Comparison of ENCODE assay signal across 10 mouse cellular contexts in the genomic region with DNA sequence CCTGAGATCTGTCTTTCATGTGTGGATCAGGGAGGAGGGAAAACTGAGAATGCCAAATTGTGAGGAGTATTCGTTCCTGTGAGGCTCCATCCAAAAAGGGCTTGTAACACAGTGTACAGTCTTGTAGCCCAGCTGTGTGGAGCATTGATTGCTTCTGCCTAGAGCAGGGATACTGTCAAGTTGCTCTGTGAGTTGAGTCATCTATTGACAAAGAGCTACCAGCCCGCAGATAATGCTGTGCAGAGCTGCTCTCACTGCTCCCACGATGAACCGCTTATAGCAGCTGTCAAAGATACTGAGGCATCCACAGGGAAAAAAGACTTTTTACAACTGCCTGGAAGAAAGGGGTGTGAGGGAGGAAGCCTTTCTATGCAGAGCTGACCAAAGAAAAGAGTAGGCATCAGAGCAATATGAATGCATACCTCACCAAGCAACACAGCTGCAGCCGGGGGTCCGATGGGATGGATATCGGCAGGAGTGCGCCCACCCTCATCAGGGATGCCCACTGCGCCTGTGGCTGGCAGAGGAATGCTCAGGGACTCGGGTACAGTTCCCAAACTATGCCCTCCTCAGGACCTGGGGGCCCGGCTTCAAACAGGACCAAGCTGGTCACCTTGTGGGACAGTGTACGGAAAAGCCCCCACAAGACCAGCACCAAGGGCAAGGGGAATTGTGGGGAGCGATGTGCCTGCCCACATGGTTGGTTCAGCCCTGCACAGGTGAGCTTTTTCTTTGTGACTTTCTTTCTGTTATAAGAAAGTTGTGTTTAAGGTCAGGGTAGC.
A peak's percentile ranks its signal among the peaks of the same experiment; 100 is the strongest.
DNase-seq lines count a peak whose midpoint lies in the region; ATAC-seq and TF ChIP-seq lines count a peak whose summit lies in the region.
"Had no signal": no experiment of that assay in that cellular context is flagged by ENCODE, and none has a peak within 500 bp of the region (broad histone marks: within the 10 kb centered on the region; RNA-seq: fewer than 3 reads in every experiment).

No protein-coding gene starts in this region.

- H3K36me3 ChIP-seq in heart, embryonic 15.5 days = no peaks in the 10 kb centered on the region
- H3K36me3 ChIP-seq in heart, embryonic 12.5 days = no peaks in the 10 kb centered on the region
- H3K36me3 ChIP-seq in midbrain, embryonic 16.5 days (ENCODE audit: control insufficient read depth, insufficient read depth, low read length) = no peaks in the 10 kb centered on the region
- H3K36me3 ChIP-seq in lung, postnatal 0 days (ENCODE audit: insufficient read depth, low read length) = no peaks in the 10 kb centered on the region
- H3K36me3 ChIP-seq: embryonic facial prominence, embryonic 15.5 days had no signal

- no peak for TF ChIP-seq CTCF in lung, postnatal 0 days (IDR thresholded peaks at IDR 0.05)

- peak; percentile 60 to 65 for DNase-seq in adrenal gland, postnatal 36 days
- peak; percentile 59 for DNase-seq in layer of hippocampus, adult 11-12 months (ENCODE audit: low spot score)
- DNase-seq in ovary, postnatal 36 days (ENCODE audit: low spot score) = no peak
- DNase-seq in lung, postnatal 0 days (ENCODE audit: low spot score) = no peak
- DNase-seq: lung, postnatal 10 days had no signal

- WGBS in heart, embryonic 15.5 days = 72% methylated on average over 13 of the region's 13 CpGs
- WGBS in heart, embryonic 12.5 days = 61% methylated on average over 13 of the region's 13 CpGs
- WGBS in midbrain, embryonic 16.5 days = 69% methylated on average over 13 of the region's 13 CpGs
- 69% methylated on average over 13 of the region's 13 CpGs for WGBS in lung, postnatal 0 days

- no peak overlapping the region for H3K9ac ChIP-seq in heart, embryonic 15.5 days
- no peak overlapping the region for H3K9ac ChIP-seq in heart, embryonic 12.5 days
- H3K9ac ChIP-seq in midbrain, embryonic 16.5 days (ENCODE audit: low read depth, low read length) = no peak overlapping the region
- H3K9ac ChIP-seq in lung, postnatal 0 days (replicated peaks; ENCODE audit: low read depth) = no peak overlapping the region
- H3K9ac ChIP-seq: embryonic facial prominence, embryonic 15.5 days had no signal

- ATAC-seq in heart, embryonic 15.5 days (replicated peaks; ENCODE audit: insufficient number of reproducible peaks, insufficient read depth, low FRiP score, low read depth) = peak; percentile 18; the same call in 1 of the 2 replicates
- no peak for ATAC-seq in heart, embryonic 12.5 days (ENCODE audit: insufficient number of reproducible peaks, low FRiP score)
- ATAC-seq in midbrain, embryonic 16.5 days = peak; percentile 71
- ATAC-seq in erythroid progenitor cell, adult 5-6 weeks (replicated peaks; ENCODE audit: low FRiP score, poor library complexity, severe bottlenecking) = no peak
- no peak for ATAC-seq in lung, postnatal 0 days

- no peak overlapping the region for H3K27ac ChIP-seq in heart, embryonic 15.5 days
- H3K27ac ChIP-seq in heart, embryonic 12.5 days (ENCODE audit: poor library complexity, severe bottlenecking) = no peak overlapping the region
- H3K27ac ChIP-seq in midbrain, embryonic 16.5 days (ENCODE audit: low read length) = no peak overlapping the region
- H3K27ac ChIP-seq in lung, postnatal 0 days (ENCODE audit: low read length) = no peak overlapping the region
- H3K27ac ChIP-seq: embryonic facial prominence, embryonic 15.5 days had no signal

- TF ChIP-seq EP300 in lung, postnatal 0 days (IDR thresholded peaks at IDR 0.05) = no peak

- no peak overlapping the region for H3K4me2 ChIP-seq in heart, embryonic 15.5 days
- H3K4me2 ChIP-seq in heart, embryonic 12.5 days = no peak overlapping the region
- no peak overlapping the region for H3K4me2 ChIP-seq in midbrain, embryonic 16.5 days (ENCODE audit: low read length)
- H3K4me2 ChIP-seq in lung, postnatal 0 days (replicated peaks; ENCODE audit: low read depth, low read length) = no peak overlapping the region
- H3K4me2 ChIP-seq: embryonic facial prominence, embryonic 15.5 days had no signal

- no peaks in the 10 kb centered on the region for H3K27me3 ChIP-seq in heart, embryonic 15.5 days
- no peaks in the 10 kb centered on the region for H3K27me3 ChIP-seq in heart, embryonic 12.5 days (replicated peaks)
- H3K27me3 ChIP-seq in midbrain, embryonic 16.5 days (ENCODE audit: control insufficient read depth, insufficient read depth, low read depth, low read length) = no peaks in the 10 kb centered on the region
- no peaks in the 10 kb centered on the region for H3K27me3 ChIP-seq in lung, postnatal 0 days (replicated peaks; ENCODE audit: insufficient read depth, low read length)
- H3K27me3 ChIP-seq: embryonic facial prominence, embryonic 15.5 days had no signal

- H3K4me3 ChIP-seq in heart, embryonic 15.5 days = no peak overlapping the region
- no peak overlapping the region for H3K4me3 ChIP-seq in heart, embryonic 12.5 days
- no peak overlapping the region for H3K4me3 ChIP-seq in midbrain, embryonic 16.5 days (ENCODE audit: low read depth, low read length)
- no peak overlapping the region for H3K4me3 ChIP-seq in lung, postnatal 0 days (ENCODE audit: low read depth, low read length)
- H3K4me3 ChIP-seq: embryonic facial prominence, embryonic 15.5 days had no signal

- H3K9me3 ChIP-seq in heart, embryonic 15.5 days (replicated peaks) = no peaks in the 10 kb centered on the region
- no peaks in the 10 kb centered on the region for H3K9me3 ChIP-seq in heart, embryonic 12.5 days (replicated peaks)
- H3K9me3 ChIP-seq in midbrain, embryonic 16.5 days (replicated peaks; ENCODE audit: control insufficient read depth, low read length, poor library complexity, severe bottlenecking) = no peaks in the 10 kb centered on the region
- H3K9me3 ChIP-seq in lung, postnatal 0 days (ENCODE audit: low read length) = no peaks in the 10 kb centered on the region
- H3K9me3 ChIP-seq: embryonic facial prominence, embryonic 15.5 days had no signal

- H3K4me1 ChIP-seq in heart, embryonic 15.5 days (replicated peaks) = no peaks in the 10 kb centered on the region
- H3K4me1 ChIP-seq in heart, embryonic 12.5 days (replicated peaks) = no peaks in the 10 kb centered on the region
- 0 out of 2 replicates have a peak, but pooled peaks cover 3% of the 10 kb centered on the region for H3K4me1 ChIP-seq in midbrain, embryonic 16.5 days (ENCODE audit: control insufficient read depth, insufficient read depth, low read length)
- H3K4me1 ChIP-seq in lung, postnatal 0 days (ENCODE audit: insufficient read depth, low read depth, low read length) = no peaks in the 10 kb centered on the region
- H3K4me1 ChIP-seq: embryonic facial prominence, embryonic 15.5 days had no signal

Comparison
In these comparisons a context has a peak if more than half of its experiments do, and no peak if none do; other contexts are left out.
1. ATAC-seq: peak in heart, embryonic 15.5 days (single experiment) and midbrain, embryonic 16.5 days (single experiment); none in heart, embryonic 12.5 days (single experiment), erythroid progenitor cell, adult 5-6 weeks (single experiment) and lung, postnatal 0 days (single experiment).
2. DNase-seq: peak in adrenal gland, postnatal 36 days (2 of 2) and layer of hippocampus, adult 11-12 months (single experiment); none in ovary, postnatal 36 days (single experiment) and lung, postnatal 0 days (single experiment).